Mouse (Mus musculus): ENCODE measurements around the gene Derl3.
A peak's percentile ranks its signal among the peaks of the same experiment; 100 is the strongest.

The Derl3 gene

GRCm38 (mm10) chr10:75913013-75913589 is 19.9 kb downstream of the Derl3 start:
- no peak for DNase-seq (ENCODE audit: low read depth, low spot score)

GRCm38 (mm10) chr10:75915557-75915956 is 22.3 kb downstream of the Derl3 start:
- DNase-seq (ENCODE audit: low read depth, low spot score): no peak

- DNase-seq (ENCODE audit: low read depth, low spot score): no peak
Observed at GRCm38 (mm10) chr10:75916840-75917239, 23.6 kb downstream of the Derl3 start.

GRCm38 (mm10) chr10:75919026-75919425 is 25.8 kb downstream of the Derl3 start:
- DNase-seq (ENCODE audit: low read depth, low spot score): no peak

GRCm38 (mm10) chr10:75921026-75921725 is 28.0 kb downstream of the Derl3 start, which contains the start of gene Smarcb1:
Gene Smarcb1 (minus strand): TSS chr10:75921617.
- DNase-seq (ENCODE audit: low read depth, low spot score): peak; percentile 98

GRCm38 (mm10) chr10:75921726-75922560 is 28.7 kb downstream of the Derl3 start:
- peak; percentile 29 for DNase-seq (ENCODE audit: low read depth, low spot score)

- DNase-seq (ENCODE audit: low read depth, low spot score): peak; percentile 32
Observed at GRCm38 (mm10) chr10:75924324-75924723, 31.1 kb downstream of the Derl3 start.

- DNase-seq (ENCODE audit: low read depth, low spot score): peak; percentile 53
Observed at GRCm38 (mm10) chr10:75926396-75926795, 33.2 kb downstream of the Derl3 start.

GRCm38 (mm10) chr10:75930304-75930703 is 37.1 kb downstream of the Derl3 start:
- no peak for DNase-seq (ENCODE audit: low read depth, low spot score)

GRCm38 (mm10) chr10:75931311-75931710 is 38.1 kb downstream of the Derl3 start:
- DNase-seq (ENCODE audit: low read depth, low spot score): no peak

- DNase-seq (ENCODE audit: low read depth, low spot score): peak; percentile 72
Observed at GRCm38 (mm10) chr10:75932081-75932678, 39.0 kb downstream of the Derl3 start.

- no peak for DNase-seq (ENCODE audit: low read depth, low spot score)
Observed at GRCm38 (mm10) chr10:75932891-75933290, 39.7 kb downstream of the Derl3 start, which contains the start of gene Chchd10. Gene Chchd10 (plus strand): TSS chr10:75933130.

GRCm38 (mm10) chr10:75934991-75935390 is 41.8 kb downstream of the Derl3 start:
- no peak for DNase-seq (ENCODE audit: low read depth, low spot score)

GRCm38 (mm10) chr10:75935680-75936541 is 42.7 kb downstream of the Derl3 start, which contains the start of gene Mmp11:
Gene Mmp11 (minus strand): TSS chr10:75936496.
- DNase-seq (ENCODE audit: low read depth, low spot score): peak; percentile 89

- peak; percentile 39 for DNase-seq (ENCODE audit: low read depth, low spot score)
Observed at GRCm38 (mm10) chr10:75936909-75937667, 43.9 kb downstream of the Derl3 start.

- peak; percentile 64 for DNase-seq (ENCODE audit: low read depth, low spot score)
Observed at GRCm38 (mm10) chr10:75937851-75938643, 44.8 kb downstream of the Derl3 start.

GRCm38 (mm10) chr10:75939481-75940234 is 46.4 kb downstream of the Derl3 start:
- peak; percentile 35 for DNase-seq (ENCODE audit: low read depth, low spot score)

- no peak for DNase-seq (ENCODE audit: low read depth, low spot score)
Observed at GRCm38 (mm10) chr10:75940520-75940919, 47.3 kb downstream of the Derl3 start, which contains the start of gene Gm867. Gene Gm867 (minus strand): TSS chr10:75940672.

Data from CD4-positive, CD25-positive, alpha-beta regulatory T cell, adult 2 months (primary cell).